Mouse (Mus musculus): ENCODE measurements around the gene Tcaf3.

The Tcaf3 gene

GRCm38 (mm10) chr6:42542036-42543031 is 55.2 kb downstream of the Tcaf3 start:
- DNase-seq (ENCODE audit: low read depth, low spot score): no peak

GRCm38 (mm10) chr6:42540681-42541080 is 56.8 kb downstream of the Tcaf3 start:
- no peak for DNase-seq (ENCODE audit: low read depth, low spot score)

GRCm38 (mm10) chr6:42539711-42540110 is 57.8 kb downstream of the Tcaf3 start:
- no peak for DNase-seq (ENCODE audit: low read depth, low spot score)

All from ZHBTc4 (cell line).